Mouse (Mus musculus) brain, embryonic 18.5 days (tissue): ENCODE measurements around the gene Gm29427.

ENCODE experiments used
- DNase-seq: peaks from one replicate; pipeline ENCODE4 v3.0.0-alpha.2; 2012; ENCODE audit warnings: low read depth, low spot score

Gm29427 gene

DNA sequence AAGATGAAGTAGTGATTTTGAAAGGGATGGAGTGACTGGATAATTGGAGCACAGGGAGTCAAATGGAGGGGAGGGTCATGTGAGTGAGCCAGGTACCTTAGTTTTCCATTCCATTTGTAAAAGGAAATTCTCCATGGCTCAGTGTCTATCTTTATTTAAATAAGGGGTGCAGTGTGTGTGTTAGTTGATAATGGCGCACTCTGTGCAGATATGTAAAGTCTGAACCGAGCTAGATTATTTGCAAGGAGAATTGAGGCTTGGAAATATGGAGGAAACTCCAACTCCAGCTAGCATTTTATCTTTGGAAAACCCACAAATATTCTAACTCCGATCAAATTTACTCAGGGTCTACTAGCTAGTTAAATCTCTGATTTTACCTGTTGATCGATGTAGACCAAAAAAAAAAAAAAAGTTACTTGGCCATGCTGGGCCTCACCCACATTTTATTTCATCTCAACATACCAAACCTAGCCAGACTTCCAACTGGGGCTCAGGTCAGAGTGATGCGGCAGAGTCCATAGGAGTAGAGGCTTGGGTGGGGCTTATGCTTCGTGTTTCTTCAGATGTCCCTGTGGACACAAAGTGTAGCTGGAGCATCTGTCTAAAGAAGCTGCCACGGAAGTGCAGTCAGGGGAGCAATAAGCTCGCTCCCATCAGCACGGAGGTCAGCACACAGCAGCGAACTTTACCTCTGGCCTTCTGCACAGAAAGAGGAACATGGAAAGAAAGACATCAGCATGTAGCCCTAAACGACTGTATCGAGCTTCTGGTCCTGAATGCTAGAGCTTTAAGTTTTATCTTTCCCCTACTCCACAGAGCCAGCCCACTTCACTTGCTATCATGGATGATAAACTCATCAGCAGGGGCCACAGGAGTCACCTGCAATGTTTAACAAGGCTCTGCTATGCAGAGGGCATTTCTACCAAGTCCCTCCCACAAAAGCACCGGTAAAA lies 17.4 kb upstream of the Gm29427 start:
- DNase-seq = no peak

DNA sequence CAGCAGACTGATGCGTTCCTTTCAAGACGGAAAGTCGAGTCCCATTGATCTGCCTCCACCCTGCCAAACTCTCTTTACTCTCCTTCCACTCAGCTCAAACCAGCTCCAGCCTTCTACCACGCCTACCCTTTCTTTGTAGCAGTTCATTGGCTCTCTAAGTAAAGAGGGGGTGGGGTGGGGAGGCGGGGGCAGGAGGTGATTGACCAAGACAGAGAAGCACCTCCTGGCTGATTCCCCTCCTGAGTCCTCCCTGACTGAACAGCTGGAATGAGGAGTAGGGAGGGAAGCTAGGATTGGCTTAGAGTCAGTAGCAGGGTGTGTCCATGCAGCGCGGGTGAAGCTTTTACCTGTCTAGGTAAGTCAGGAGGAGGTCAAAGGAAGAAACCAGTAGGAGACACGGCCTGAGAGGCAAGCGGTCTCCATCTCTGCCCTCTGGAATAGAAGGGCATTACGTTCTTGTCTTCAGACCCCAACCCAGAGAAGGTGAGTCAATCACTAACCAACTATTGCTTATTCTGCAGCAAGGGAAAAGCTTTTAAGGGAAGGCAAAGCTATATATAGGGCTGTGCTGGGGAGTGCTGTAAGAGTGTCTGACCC lies 16.2 kb upstream of the Gm29427 start, which contains the start of gene AA986860:
Gene AA986860 (plus strand): TSS at position 236 of the 597 bp plus-strand sequence.
- DNase-seq = no peak

DNA sequence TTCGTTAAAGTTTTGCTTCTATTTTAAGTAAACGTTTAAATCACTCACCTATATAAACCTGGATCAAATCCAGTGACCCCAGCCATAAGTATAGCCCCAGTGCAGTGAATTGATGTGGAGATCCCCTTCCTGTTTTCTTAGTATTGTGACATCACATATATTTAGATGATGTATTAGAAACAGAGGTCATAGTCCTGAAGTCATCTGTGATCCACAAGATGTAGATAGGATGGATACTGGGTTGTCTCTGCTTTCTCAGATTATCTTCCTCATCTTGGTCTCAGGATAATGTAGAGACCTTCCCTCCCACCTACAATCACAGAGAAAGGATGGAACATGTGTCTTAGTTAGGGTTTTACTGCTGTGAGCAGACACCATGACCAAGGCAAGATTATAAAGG lies 13.6 kb upstream of the Gm29427 start, which contains the start of gene Pfkfb2:
Gene Pfkfb2 (minus strand): TSS at position 101 of the 400 bp plus-strand sequence.
- no peak for DNase-seq

DNA sequence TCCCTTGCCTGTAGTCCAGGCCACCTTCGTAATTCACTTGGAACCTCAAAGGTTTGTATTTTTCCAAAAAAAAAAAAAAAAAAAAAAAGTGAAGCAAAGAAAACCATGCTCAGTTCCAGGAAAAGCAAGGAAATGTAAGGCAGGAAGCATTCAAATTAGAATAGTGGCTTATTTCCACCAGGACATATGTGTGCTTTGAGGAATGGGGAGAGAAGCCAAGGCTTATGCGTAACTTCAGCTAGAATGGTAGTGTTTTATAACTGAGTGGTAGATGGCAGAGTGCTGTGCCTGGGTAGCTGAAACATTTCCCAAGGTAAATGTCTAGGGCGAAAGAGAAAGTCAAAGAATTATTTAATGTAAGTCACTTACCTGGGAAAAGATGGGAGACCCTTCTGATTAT lies 13.1 kb upstream of the Gm29427 start:
- DNase-seq = no peak

DNA sequence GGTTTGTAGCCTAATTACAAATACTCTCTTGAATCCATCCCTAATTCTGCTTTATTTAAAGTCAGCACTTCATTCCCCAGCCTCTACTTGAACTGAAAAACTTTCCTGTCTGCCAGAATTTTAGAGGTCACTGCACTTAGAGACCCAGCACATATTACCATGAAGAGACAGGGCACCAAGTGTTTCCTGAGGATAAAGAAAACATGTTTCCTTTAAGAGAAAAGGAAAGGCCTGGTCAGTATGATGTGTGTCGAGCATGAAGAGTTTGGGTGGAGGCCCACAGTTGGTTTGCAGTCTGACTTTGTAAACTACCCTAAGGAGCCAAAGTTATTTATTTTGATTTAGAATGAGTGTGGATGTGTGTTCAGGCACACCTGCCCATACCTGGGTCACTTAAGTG lies 12.5 kb upstream of the Gm29427 start:
- DNase-seq = no peak

DNA sequence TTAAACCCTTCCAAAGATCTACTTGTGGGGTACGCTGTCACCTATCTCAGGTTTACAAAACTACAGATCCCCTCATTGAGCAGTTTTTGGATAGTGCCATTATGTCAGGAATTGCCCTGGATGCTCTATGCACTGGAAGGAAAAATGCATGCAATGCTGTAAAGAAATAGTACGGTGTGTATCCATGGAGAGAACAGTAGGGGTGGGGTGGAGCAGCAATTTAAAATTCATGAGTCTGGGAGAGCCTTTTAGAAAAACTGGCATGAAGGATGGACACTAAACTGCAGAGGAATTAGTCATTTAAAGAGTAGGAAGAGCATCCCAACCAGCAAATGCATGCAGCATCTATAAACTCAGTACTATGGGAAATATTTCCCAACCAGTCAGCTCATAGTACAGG lies 10.8 kb upstream of the Gm29427 start:
- DNase-seq = no peak

DNA sequence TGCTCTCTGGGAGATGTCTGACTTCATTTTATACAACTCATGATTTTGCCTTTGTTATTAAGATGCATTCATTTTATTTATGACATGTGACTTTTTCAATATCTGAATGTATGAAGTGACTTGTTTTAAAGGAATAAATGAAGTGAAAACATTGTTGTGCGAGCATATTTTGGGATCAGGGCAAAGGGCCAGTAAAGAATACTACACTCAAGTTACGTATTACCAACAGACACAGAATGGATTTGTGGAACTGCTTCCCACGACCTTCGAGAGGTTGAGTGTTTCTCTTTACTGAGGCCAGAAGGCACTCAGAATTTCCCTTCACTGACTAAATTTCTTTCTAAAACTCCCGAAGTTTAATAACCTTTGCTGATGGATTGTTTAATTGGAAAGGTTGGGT lies 8.6 kb upstream of the Gm29427 start:
- no peak for DNase-seq

DNA sequence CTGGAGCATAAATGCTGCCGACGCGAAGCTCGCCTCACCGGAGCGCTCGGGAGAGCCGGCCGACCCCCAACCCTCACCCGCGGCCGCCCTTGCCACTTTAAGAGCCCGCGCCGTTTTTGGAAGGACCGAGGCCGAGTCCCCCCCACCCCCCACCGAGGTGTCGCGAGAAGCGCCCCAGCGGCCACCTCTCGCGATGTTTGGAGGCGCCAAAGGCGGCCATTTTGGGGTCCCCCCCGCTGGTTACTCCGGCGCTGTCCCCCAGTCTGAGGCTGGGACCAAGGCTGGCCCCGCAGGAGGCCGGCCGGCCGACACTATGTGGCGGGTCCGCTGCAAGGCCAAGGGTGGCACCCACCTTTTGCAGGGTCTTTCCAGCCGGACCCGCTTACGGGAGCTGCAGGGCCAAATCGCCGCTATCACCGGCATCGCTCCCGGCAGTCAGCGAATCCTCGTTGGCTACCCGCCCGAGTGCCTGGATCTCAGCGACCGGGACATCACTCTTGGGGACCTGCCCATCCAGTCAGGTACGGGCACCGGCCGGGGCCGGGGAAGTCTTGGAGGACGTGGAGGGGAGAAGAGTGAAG lies 1.8 kb upstream of the Gm29427 start, which contains the start of gene Yod1:
Gene Yod1 (plus strand): TSS at position 37 of the 581 bp plus-strand sequence.
- DNase-seq = peak; percentile 75

DNA sequence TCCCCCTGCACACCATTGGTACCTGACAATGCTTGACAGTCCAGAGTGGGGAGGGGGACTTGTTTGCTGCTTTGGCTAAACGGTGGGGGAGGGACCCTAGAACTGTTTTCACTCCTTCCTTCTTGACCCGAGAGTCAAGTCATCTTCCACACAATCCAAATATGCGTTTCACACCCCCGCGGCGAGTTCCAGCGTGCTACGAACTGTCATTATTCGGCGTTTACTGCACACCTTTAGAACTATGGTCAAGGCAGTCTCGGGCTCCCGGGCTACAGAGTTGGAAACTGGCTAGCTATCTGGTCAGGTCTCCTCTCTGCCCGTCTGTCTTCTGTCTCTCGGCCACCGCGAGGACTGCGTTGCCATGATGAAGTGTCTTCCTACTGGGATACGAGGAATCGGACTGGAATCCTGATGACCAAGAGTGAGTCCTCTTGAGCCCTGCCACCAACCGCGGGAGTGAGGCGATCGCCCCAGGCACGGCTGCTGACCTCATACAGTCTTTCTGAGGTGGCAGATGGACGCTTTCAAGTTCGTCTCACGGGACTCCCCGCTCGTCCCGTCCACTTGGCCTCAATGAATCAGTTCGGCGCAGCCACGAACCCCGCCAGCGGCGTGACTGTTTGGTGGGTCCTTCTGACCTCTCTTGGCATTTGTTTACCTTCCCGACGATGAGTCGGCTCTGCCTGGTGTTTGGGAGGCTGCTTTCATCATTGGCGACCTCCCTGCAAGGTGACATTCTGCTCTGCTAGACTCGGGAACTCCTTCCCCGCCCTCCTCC lies 1.1 kb upstream of the Gm29427 start:
- no peak for DNase-seq

DNA sequence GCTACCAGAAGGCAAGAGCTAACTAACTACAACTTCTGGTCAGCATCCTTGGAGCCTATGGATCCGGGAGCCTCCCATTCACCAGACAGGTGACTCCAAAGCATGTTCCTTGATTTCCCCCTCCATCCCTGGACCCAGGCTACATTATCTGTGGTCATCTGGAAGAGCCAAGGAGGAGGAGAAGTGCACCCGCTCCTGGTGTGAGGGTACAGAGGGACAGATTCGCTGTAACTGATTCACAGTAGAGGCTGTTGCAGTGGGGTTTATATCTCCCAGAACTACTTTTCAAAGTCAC lies 566 bp upstream of the Gm29427 start:
- no peak for DNase-seq

DNA sequence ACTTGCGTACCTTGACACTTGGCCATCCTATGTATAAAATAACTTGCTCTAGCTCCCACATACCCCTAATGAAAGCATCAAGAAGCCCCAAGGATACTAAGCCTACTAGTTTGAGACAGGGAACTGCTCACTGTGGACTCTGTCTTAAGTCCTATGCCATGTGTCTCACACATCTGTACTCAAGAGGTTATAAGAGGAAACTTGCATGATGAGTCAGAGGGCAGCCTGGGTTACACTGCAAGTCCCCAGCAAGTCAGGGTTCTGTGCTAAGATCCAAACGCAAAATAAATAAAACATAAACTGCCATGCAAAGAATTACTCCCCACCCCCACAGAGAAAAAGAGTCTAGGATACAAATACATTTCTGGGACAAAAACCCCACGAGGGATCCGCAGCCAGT lies 1.6 kb downstream of the Gm29427 start:
- DNase-seq = no peak

DNA sequence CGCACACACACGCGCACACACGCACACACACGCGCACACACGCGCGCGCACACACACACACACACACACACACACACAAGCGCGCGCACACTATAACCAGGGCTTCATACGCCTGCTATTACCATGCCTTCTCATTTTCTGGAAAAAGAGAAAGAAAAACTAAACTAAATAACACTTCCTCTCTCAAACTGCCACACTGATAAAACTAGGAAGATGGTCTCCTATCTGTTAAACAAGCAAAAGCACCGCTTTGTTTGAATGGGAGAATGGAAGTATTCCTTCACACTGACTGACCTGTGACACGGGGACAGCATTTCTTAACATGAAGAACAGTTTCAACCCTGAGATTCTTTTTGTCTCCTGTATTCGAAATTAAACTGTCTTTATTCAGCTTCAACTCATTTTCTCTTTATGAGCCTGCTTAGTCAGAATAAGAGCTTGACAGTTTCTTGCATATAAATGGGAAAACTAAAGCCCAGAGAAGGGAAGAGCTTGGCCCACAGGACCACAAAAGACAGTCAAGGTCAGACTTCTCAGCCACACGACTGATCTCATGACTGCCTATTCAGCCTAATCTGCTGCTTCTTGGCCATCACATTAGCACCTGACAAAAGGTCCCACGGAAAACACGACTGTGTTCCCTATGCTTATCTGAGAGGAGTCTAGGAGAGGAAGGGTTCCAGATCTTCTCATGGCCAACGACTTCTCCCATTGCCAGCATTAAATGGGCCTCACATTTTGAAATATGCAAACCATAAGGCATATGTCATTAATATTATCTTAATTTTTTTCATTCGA lies 5.1 kb downstream of the Gm29427 start:
- no peak for DNase-seq

DNA sequence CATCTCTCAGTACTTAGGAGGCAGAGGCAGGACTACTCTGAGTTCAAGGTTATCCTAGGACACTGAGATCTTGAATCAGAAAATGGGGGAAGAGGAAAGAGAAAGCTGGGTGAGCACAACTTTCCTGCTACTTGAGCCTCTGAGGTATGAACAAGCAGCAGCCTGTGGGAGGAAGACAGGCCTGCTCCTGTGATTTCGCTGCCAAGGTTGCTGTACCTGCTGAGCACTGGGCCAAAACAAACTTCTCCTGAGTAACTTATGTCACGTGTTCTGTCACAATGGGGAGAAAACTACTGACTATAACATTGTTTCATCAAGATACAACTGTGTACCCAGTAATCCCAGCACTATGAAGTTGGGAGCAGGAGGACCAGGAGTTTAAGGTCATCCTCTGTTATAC lies 12.0 kb downstream of the Gm29427 start:
- DNase-seq = no peak

DNA sequence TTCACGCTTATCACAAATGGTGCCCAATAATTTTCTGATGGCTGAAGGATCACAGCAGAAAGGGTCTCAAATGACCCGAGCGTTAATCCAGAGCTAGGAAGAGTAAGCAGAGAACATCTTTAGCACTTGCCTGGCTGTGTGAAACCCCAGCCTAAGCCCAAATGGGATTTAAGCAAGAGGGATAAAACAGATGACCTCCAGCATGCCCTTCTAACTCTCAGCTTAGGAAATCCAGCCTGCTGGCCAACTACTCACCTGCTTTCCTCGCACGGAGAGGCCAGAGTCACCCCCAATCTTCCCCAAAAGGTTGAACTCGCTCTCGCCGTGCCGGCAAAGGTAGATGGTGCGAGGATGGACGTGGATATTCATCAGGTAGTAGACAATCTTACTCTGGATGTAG lies 13.6 kb downstream of the Gm29427 start:
- no peak for DNase-seq

DNA sequence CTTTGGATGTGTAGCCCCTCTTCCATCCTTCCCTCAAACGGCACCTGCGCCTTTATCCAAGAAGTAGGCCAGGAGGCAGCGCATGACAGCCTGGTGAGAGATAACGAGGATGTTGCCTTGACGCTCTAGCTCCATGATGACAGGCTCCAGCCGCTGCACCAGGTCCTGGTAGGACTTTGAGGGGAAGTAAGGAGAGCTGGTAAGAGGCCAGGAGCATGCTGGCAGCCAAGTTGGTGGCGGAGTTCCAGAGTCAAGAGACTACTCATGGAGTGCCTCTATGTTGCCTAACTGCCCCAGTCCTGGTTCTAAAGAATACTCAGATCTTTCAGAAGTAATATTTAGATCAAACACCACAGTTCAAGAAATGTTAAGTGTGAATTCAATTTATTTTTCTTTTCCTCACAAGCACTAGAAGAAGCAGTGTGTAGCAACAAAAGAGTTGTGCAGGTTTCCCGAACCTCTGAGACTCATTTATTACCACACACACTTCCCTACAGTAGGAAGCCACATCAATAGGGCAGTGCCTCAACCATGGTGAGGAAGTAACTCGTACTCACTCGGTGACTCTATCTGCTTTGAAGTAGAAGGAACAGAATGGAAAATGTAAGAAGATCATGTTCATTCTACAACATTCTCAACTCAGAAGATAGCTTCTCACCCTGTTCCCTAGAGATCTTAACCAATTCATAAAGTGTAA lies 15.5 kb downstream of the Gm29427 start:
- no peak for DNase-seq

DNA sequence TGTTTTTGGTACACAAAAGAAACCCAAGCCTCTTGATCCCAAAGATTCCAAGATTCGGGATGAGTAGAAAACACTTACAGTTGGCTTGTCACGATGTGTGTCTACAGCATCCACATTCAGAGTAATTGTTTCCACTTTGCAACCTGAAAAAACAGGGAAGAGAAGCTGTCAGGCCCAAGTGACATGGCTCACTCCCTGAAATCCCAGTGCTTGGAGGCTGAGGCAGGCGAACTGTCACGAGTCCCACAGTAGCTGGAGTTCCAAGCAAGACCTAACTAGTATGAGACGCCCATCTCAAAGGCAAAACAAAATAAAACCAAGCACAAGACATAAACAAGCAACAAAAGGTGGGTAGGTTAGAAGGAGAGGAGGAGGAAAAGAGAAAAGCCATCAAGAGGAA lies 17.0 kb downstream of the Gm29427 start:
- no peak for DNase-seq

DNA sequence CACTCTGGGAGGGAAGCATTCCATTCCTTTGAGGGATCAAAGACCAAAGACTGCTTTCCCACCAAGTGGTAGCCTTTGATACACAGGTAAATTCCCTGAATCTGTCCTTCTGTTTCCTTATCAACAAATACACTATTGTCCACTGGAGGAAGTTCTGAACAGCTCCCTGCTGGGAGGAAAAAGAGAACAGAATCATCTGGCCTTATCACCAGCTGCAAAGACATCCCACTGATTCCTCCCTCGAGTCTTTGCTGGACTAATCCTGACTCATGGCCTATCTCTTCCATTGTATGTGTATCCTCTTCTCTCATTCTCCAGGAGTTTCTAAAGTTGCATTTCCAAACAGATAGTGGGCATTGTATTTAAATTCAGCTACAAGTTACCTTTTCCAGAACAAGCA lies 31.7 kb downstream of the Gm29427 start:
- no peak for DNase-seq

DNA sequence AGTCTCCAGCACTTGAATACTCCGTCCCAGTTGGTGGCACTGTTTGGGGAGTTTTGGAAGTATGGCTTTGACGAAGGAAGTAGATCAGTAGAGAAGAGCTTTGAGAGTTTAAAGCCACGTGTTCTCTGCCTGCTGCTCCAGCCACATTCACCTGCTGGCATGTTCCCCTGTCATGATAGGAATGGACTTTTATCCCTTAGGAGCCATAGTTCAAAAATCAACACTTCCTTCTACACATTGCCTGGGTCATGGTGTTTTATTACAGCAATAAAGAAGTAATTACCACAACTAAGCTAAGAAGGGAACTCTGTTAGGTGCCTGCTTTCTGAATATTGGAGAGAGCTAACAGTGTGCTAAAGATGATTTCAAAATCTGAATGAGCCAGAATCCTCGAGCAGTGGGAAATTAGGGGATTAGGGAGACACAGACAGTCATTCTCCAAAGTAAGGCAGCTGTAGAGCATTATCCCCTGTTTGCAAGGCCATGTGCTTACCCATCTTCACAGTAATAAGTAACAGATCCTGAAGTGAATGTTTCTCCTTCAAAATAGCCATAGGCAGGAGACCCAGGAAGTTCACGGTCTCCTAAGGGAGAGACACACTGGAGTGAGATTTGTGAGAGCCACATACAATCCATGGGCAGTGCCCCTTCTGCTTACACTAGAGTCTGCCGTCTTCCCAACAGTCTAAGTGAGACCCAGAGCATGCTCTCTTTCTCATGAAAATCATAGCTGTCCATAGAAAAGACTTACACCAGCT lies 33.8 kb downstream of the Gm29427 start:
- no peak for DNase-seq

DNA sequence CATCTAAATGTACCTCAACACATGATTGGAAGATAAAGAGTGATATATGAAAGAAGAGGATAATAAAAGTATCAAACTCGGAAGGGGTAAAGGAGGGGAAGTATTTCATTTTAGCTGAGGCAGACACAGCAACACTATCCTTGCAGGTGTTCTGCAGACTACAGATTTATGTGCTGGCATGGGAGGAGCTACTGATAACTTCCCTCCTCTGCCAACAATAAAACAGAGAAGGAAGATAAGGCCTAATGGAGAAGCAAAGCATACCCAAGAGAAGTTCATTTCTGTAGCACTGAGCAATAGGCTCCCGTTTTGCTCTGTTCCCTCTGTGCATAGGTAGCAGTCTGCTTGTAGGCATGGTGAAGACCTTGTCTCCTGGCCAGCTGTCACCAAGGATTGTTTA lies 34.5 kb downstream of the Gm29427 start:
- DNase-seq = no peak

DNA sequence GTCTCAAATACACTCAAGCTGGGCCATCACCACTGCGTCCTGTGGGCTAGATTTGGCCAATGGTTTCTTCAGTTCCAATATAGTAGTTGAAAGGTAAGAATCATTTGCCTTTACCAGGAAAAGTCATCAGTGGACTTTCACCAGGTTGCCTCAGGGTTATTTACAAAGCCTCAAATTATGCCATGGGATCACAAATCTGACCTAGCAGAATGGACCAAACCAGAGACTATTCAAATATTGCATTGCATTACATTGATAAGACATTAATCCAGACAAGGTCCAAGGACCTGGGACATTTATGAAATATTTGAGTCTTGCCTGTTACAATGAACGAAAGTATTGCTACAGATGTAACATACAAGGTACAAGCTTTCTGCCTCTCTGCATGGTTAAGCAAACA lies 37.0 kb downstream of the Gm29427 start:
- no peak for DNase-seq
